In genomic region chr6:115991881-115992620, GRCm38 (mm10) we compare ENCODE assay signal across 8 mouse cellular contexts. TPM values are rescaled to one million over a fixed set of nuclear protein-coding genes. Genes with fewer than 3 reads are reported as not detected.
A peak's percentile ranks its signal among the peaks of the same experiment; 100 is the strongest.
DNase-seq lines count a peak whose midpoint lies in the region; ATAC-seq lines count a peak whose summit lies in the region.

No protein-coding gene starts in this region.

- 22% methylated on average over 10 of the region's 10 CpGs for WGBS in kidney, embryonic 14.5 days
- WGBS in embryonic facial prominence, embryonic 12.5 days, result 27% methylated on average over 10 of the region's 10 CpGs
- WGBS in intestine, embryonic 14.5 days, result 34% methylated on average over 10 of the region's 10 CpGs
- 35% methylated on average over 10 of the region's 10 CpGs for WGBS in midbrain, embryonic 15.5 days

- no peaks in the 10 kb centered on the region for H3K9me3 ChIP-seq in kidney, embryonic 14.5 days (ENCODE audit: control insufficient read depth, low read length)
- no peaks in the 10 kb centered on the region for H3K9me3 ChIP-seq in embryonic facial prominence, embryonic 12.5 days
- no peaks in the 10 kb centered on the region for H3K9me3 ChIP-seq in intestine, embryonic 14.5 days (ENCODE audit: control insufficient read depth, low read length)
- no peaks in the 10 kb centered on the region for H3K9me3 ChIP-seq in midbrain, embryonic 15.5 days

- H3K36me3 ChIP-seq in kidney, embryonic 14.5 days (ENCODE audit: control insufficient read depth, insufficient read depth, low read length), result no peaks in the 10 kb centered on the region; the same call in 1 of the 2 replicates
- no peaks in the 10 kb centered on the region for H3K36me3 ChIP-seq in embryonic facial prominence, embryonic 12.5 days
- H3K36me3 ChIP-seq in intestine, embryonic 14.5 days (ENCODE audit: control insufficient read depth, insufficient read depth, low read length), result no peaks in the 10 kb centered on the region
- no peaks in the 10 kb centered on the region for H3K36me3 ChIP-seq in midbrain, embryonic 15.5 days (replicated peaks)

- peak overlapping the region; percentile 71 for H3K4me3 ChIP-seq in kidney, embryonic 14.5 days (ENCODE audit: low read length)
- H3K4me3 ChIP-seq in embryonic facial prominence, embryonic 12.5 days, result peak overlapping the region; percentile 55
- peak overlapping the region; percentile 62 for H3K4me3 ChIP-seq in intestine, embryonic 14.5 days (ENCODE audit: low read depth, low read length)
- H3K4me3 ChIP-seq in midbrain, embryonic 15.5 days, result 0 out of 2 replicates have a peak overlapping the region, but pooled peaks have one; percentile 2

- peak overlapping the region; percentile 92 for H3K4me2 ChIP-seq in kidney, embryonic 14.5 days (replicated peaks; ENCODE audit: low read depth, low read length)
- H3K4me2 ChIP-seq in embryonic facial prominence, embryonic 12.5 days (replicated peaks), result peak overlapping the region; percentile 90
- H3K4me2 ChIP-seq in intestine, embryonic 14.5 days (ENCODE audit: low read length), result peak overlapping the region; percentile 93
- H3K4me2 ChIP-seq in midbrain, embryonic 15.5 days, result peak overlapping the region; percentile 6; the same call in 1 of the 2 replicates

- H3K9ac ChIP-seq in kidney, embryonic 14.5 days (ENCODE audit: low read depth, low read length), result peak overlapping the region; percentile 78; the same call in 1 of the 2 replicates
- peak overlapping the region; percentile 3 for H3K9ac ChIP-seq in embryonic facial prominence, embryonic 12.5 days
- H3K9ac ChIP-seq in intestine, embryonic 14.5 days (ENCODE audit: low read length), result peak overlapping the region; percentile 60
- no peak overlapping the region for H3K9ac ChIP-seq in midbrain, embryonic 15.5 days

- no peak for DNase-seq in kidney, adult 9 months
- DNase-seq in intestine, embryonic 14.5 days (ENCODE audit: low spot score), result no peak
- no peak for DNase-seq in cerebellum, adult 18-20 months
- DNase-seq in ovary, postnatal 36 days (ENCODE audit: low spot score), result no peak

- no peak for ATAC-seq in kidney, embryonic 14.5 days (ENCODE audit: low FRiP score, low TSS enrichment)
- no peak for ATAC-seq in embryonic facial prominence, embryonic 12.5 days (ENCODE audit: insufficient number of reproducible peaks, insufficient read depth, low FRiP score, low TSS enrichment)
- no peak for ATAC-seq in intestine, embryonic 14.5 days (replicated peaks; ENCODE audit: low FRiP score, low TSS enrichment, low read depth)
- ATAC-seq in midbrain, embryonic 15.5 days (replicated peaks), result no peak
- no peak for ATAC-seq in erythroid progenitor cell, adult 5-6 weeks (replicated peaks; ENCODE audit: low FRiP score, poor library complexity, severe bottlenecking)

- H3K27ac ChIP-seq in kidney, embryonic 14.5 days (ENCODE audit: low read depth, low read length), result peak overlapping the region; percentile 51; the same call in 1 of the 2 replicates
- peak overlapping the region; percentile 36; the same call in 1 of the 2 replicates for H3K27ac ChIP-seq in embryonic facial prominence, embryonic 12.5 days
- peak overlapping the region; percentile 62 for H3K27ac ChIP-seq in intestine, embryonic 14.5 days (ENCODE audit: low read depth)
- H3K27ac ChIP-seq in midbrain, embryonic 15.5 days, result no peak overlapping the region

- peaks cover 7% of the 10 kb centered on the region; the same call in 1 of the 2 replicates for H3K27me3 ChIP-seq in kidney, embryonic 14.5 days (ENCODE audit: control insufficient read depth, insufficient read depth, low read length)
- peaks cover 48% of the 10 kb centered on the region for H3K27me3 ChIP-seq in embryonic facial prominence, embryonic 12.5 days
- H3K27me3 ChIP-seq in intestine, embryonic 14.5 days (replicated peaks; ENCODE audit: control insufficient read depth, insufficient read depth, low read length), result peaks cover 20% of the 10 kb centered on the region
- peaks cover 47% of the 10 kb centered on the region for H3K27me3 ChIP-seq in midbrain, embryonic 15.5 days (replicated peaks)

- peaks cover 50% of the 10 kb centered on the region for H3K4me1 ChIP-seq in kidney, embryonic 14.5 days (ENCODE audit: control insufficient read depth, insufficient read depth, low read length)
- H3K4me1 ChIP-seq in embryonic facial prominence, embryonic 12.5 days, result peaks cover 48% of the 10 kb centered on the region
- H3K4me1 ChIP-seq in intestine, embryonic 14.5 days (replicated peaks; ENCODE audit: control insufficient read depth, insufficient read depth, low read length), result peaks cover 32% of the 10 kb centered on the region
- H3K4me1 ChIP-seq in midbrain, embryonic 15.5 days, result peaks cover 24% of the 10 kb centered on the region

RNA-seq across cellular contexts. Expression of gene Plxnd1, which starts 2.8 kb away (rescaled TPM):
- 58.3 and 62.7 TPM in 2 replicates for polyA plus RNA-seq in kidney, embryonic 14.5 days (2014; fragmentation: Nextera tagmentation; extraction: Ambion mirVana)
- 33.1 and 40.5 TPM in 2 replicates for polyA plus RNA-seq in embryonic facial prominence, embryonic 12.5 days (2016; fragmentation: Nextera tagmentation; extraction: Ambion mirVana)
- polyA plus RNA-seq in intestine, embryonic 14.5 days (2014; fragmentation: Nextera tagmentation; extraction: Ambion mirVana), result 39.7 and 46.5 TPM in 2 replicates
- 8.0 and 8.3 TPM in 2 replicates for polyA plus RNA-seq in midbrain, embryonic 15.5 days (2015; fragmentation: Nextera tagmentation; extraction: Ambion mirVana)
- total RNA-seq in erythroid progenitor cell, adult 5-6 weeks (2015; ENCODE audit: low replicate concordance), result 9.6 and 22.3 TPM in 2 replicates
- total RNA-seq in erythroid progenitor cell, adult 5-6 weeks (2017; ENCODE audit: low replicate concordance), result 2.0 and 2.3 TPM in 2 replicates

RNA-seq across cellular contexts. Expression of gene H1foo, which starts 47.3 kb away (rescaled TPM):
- polyA plus RNA-seq in kidney, embryonic 14.5 days (2014; fragmentation: Nextera tagmentation; extraction: Ambion mirVana), result not detected in 2 replicates
- not detected in 2 replicates for polyA plus RNA-seq in embryonic facial prominence, embryonic 12.5 days (2016; fragmentation: Nextera tagmentation; extraction: Ambion mirVana)
- not detected in 2 replicates for polyA plus RNA-seq in intestine, embryonic 14.5 days (2014; fragmentation: Nextera tagmentation; extraction: Ambion mirVana)
- not detected in 2 replicates for polyA plus RNA-seq in midbrain, embryonic 15.5 days (2015; fragmentation: Nextera tagmentation; extraction: Ambion mirVana)
- total RNA-seq in erythroid progenitor cell, adult 5-6 weeks (2015; ENCODE audit: low replicate concordance), result not detected in 2 replicates
- total RNA-seq in erythroid progenitor cell, adult 5-6 weeks (2017; ENCODE audit: low replicate concordance), result not detected in 2 replicates

Comparison
In these comparisons a context has a peak if more than half of its experiments do, and no peak if none do; other contexts are left out.
1. H3K4me2 ChIP-seq: peak in every context shown above with its lines; median percentile 93 in intestine, embryonic 14.5 days; 92 in kidney, embryonic 14.5 days; 90 in embryonic facial prominence, embryonic 12.5 days; 6 in midbrain, embryonic 15.5 days.
2. H3K4me3 ChIP-seq: peak in every context shown above with its lines; median percentile 71 in kidney, embryonic 14.5 days; 62 in intestine, embryonic 14.5 days; 55 in embryonic facial prominence, embryonic 12.5 days; 2 in midbrain, embryonic 15.5 days.